Mouse (Mus musculus): ENCODE measurements at regions not wholly inside any gene's neighbourhood (a gene's known extent, or its start where the extent isn't known, plus 50 kb on each side); places are given as distances from the start of the nearest gene placed in this dataset.
A peak's percentile ranks its signal among the peaks of the same experiment; 100 is the strongest.

DNA sequence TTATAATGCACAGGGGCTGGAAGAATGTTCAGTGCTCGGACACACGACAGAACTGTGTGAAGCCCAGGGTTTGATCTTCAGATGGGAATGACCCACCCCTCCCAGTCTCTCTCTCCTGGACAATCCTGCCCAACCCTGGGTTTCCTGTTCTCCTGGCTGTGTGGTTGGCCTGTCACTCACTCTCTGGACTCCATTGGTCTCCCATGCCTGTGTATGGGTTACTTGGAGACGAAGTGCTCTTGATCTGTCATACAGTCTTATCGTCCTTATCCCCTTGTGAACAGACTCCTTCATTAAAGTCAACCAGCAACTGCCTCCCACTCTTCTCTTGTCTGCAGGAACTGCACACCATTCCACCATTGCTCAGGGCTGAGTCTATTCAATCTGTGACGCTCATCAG is 247.7 kb upstream of the Adgrl2 start:
- no peak overlapping the region for H3K4me2 ChIP-seq
- H3K27ac ChIP-seq, result no peak overlapping the region
- 76% methylated on average over 5 of the region's 5 CpGs for WGBS
- H3K27me3 ChIP-seq, result no peaks in the 10 kb centered on the region
- 0 out of 2 replicates have a peak, but pooled peaks cover 4% of the 10 kb centered on the region for H3K4me1 ChIP-seq
- H3K4me3 ChIP-seq (replicated peaks), result no peak overlapping the region
- no peaks in the 10 kb centered on the region for H3K36me3 ChIP-seq
- ATAC-seq (replicated peaks; ENCODE audit: low FRiP score), result 0 out of 2 replicates have a peak, but pooled peaks have one; percentile 22
- no peak overlapping the region for H3K9ac ChIP-seq
- H3K9me3 ChIP-seq (replicated peaks), result no peaks in the 10 kb centered on the region

DNA sequence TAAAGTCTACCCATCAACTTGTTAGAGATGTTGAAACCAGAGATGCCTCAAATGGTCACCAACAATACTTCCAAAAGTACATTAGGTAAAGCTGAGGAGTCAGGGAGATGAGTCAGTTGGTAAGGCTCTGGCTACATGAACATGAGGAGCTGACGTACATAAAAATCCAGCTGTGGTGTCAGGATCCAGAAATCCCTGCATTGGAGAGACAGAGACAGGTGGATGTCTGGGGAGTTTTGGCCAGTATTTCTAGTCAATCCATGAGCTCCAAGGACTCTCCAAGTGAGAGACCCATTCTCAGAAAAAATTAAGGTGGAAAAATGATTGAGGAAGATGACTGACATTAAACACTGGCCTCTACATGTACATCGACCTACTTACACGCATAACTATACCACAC is 244.8 kb upstream of the Adgrl2 start:
- Histone ChIP-seq H3K36me3 (no peaks in the 10 kb centered on the region), H3K4me3 (replicated peaks) (no peak overlapping the region)
- WGBS, result 95% methylated on average over 3 of the region's 3 CpGs

GRCm38 (mm10) chr3:149233691-149234131 is 243.4 kb upstream of the Adgrl2 start:
- H3K27ac ChIP-seq, result peak overlapping the region; percentile 16; the same call in 1 of the 2 replicates
- H3K9ac ChIP-seq, result no peak overlapping the region
- H3K4me3 ChIP-seq (replicated peaks), result no peak overlapping the region
- ATAC-seq (replicated peaks; ENCODE audit: low FRiP score), result 0 out of 2 replicates have a peak, but pooled peaks have one; percentile 55
- no peaks in the 10 kb centered on the region for H3K27me3 ChIP-seq
- no peaks in the 10 kb centered on the region for H3K36me3 ChIP-seq
- 53% methylated on average over 8 of the region's 8 CpGs for WGBS
- no peak overlapping the region for H3K4me2 ChIP-seq
- H3K4me1 ChIP-seq, result 0 out of 2 replicates have a peak, but pooled peaks cover 7% of the 10 kb centered on the region
- no peaks in the 10 kb centered on the region for H3K9me3 ChIP-seq (replicated peaks)

More for the DNA sequence above, 244.8 kb upstream of the Adgrl2 start:
- H3K27ac ChIP-seq, result no peak overlapping the region
- H3K4me1 ChIP-seq, result 0 out of 2 replicates have a peak, but pooled peaks cover 7% of the 10 kb centered on the region
- no peak overlapping the region for H3K9ac ChIP-seq
- ATAC-seq (replicated peaks; ENCODE audit: low FRiP score), result no peak
- H3K4me2 ChIP-seq, result no peak overlapping the region
- H3K9me3 ChIP-seq (replicated peaks), result no peaks in the 10 kb centered on the region
- H3K27me3 ChIP-seq, result no peaks in the 10 kb centered on the region

- H3K4me3 ChIP-seq (replicated peaks), result no peak overlapping the region
- WGBS, result 48% methylated on average over 7 of the region's 7 CpGs
These were observed 242.9 kb upstream of the Adgrl2 start for GRCm38 (mm10) chr3:149233191-149233641.

GRCm38 (mm10) chr3:149231346-149231745 is 241.0 kb upstream of the Adgrl2 start:
- H3K36me3 ChIP-seq, result no peaks in the 10 kb centered on the region
- no peak overlapping the region for H3K4me3 ChIP-seq (replicated peaks)
- 89% methylated on average over 3 of the region's 3 CpGs for WGBS
- no peak overlapping the region for H3K9ac ChIP-seq
- H3K27ac ChIP-seq, result no peak overlapping the region
- H3K9me3 ChIP-seq (replicated peaks), result no peaks in the 10 kb centered on the region
- 0 out of 2 replicates have a peak, but pooled peaks cover 7% of the 10 kb centered on the region for H3K4me1 ChIP-seq
- H3K4me2 ChIP-seq, result no peak overlapping the region
- no peaks in the 10 kb centered on the region for H3K27me3 ChIP-seq
- no peak for ATAC-seq (replicated peaks; ENCODE audit: low FRiP score)

More at GRCm38 (mm10) chr3:149233191-149233641, 242.9 kb upstream of the Adgrl2 start:
- ATAC-seq (replicated peaks; ENCODE audit: low FRiP score), result no peak; the same call in 1 of the 2 replicates
- Histone ChIP-seq H3K9ac (no peak overlapping the region), H3K4me1 (0 out of 2 replicates have a peak, but pooled peaks cover 7% of the 10 kb centered on the region), H3K4me2 (no peak overlapping the region), H3K36me3 (no peaks in the 10 kb centered on the region), H3K27me3 (no peaks in the 10 kb centered on the region), H3K27ac (peak overlapping the region; percentile 16; the same call in 1 of the 2 replicates), H3K9me3 (replicated peaks) (no peaks in the 10 kb centered on the region)

GRCm38 (mm10) chr3:149227556-149227955 is 237.2 kb upstream of the Adgrl2 start:
- Histone ChIP-seq H3K4me1 (no peaks in the 10 kb centered on the region), H3K36me3 (no peaks in the 10 kb centered on the region), H3K27me3 (no peaks in the 10 kb centered on the region), H3K27ac (no peak overlapping the region), H3K4me3 (replicated peaks) (no peak overlapping the region), H3K9ac (no peak overlapping the region), H3K9me3 (replicated peaks) (no peaks in the 10 kb centered on the region), H3K4me2 (no peak overlapping the region)
- WGBS, result 87% methylated on average over 5 of the region's 5 CpGs
- ATAC-seq (replicated peaks; ENCODE audit: low FRiP score), result no peak

GRCm38 (mm10) chr3:149226723-149227122 is 236.4 kb upstream of the Adgrl2 start:
- 72% methylated on average over 4 of the region's 4 CpGs for WGBS
- no peak overlapping the region for H3K27ac ChIP-seq
- no peaks in the 10 kb centered on the region for H3K27me3 ChIP-seq
- no peaks in the 10 kb centered on the region for H3K36me3 ChIP-seq
- ATAC-seq (replicated peaks; ENCODE audit: low FRiP score), result no peak
- H3K9ac ChIP-seq, result no peak overlapping the region
- no peak overlapping the region for H3K4me3 ChIP-seq (replicated peaks)
- no peaks in the 10 kb centered on the region for H3K4me1 ChIP-seq
- H3K9me3 ChIP-seq (replicated peaks), result no peaks in the 10 kb centered on the region
- no peak overlapping the region for H3K4me2 ChIP-seq

DNA sequence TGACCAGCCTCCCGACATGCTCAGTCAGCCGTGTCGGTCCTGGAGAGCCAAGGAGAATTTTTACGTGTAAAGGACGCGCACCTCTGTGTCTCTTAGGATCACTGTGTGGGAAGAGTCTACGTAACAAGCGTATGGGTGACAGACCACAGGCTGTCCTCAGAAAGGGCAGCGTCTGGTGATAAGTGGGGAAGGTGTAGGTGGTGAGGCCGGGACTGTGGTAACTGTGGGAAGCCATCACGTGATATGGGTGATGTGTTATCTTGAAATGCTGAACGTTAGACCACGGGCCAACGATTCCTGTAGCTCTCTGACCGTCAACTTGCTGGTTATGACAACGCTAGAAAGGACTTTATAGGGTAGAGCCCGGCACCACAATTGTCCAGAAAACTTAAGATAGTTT is 235.3 kb upstream of the Adgrl2 start:
- no peak for ATAC-seq (replicated peaks; ENCODE audit: low FRiP score)
- Histone ChIP-seq H3K9me3 (replicated peaks) (no peaks in the 10 kb centered on the region), H3K27ac (no peak overlapping the region), H3K4me2 (no peak overlapping the region), H3K36me3 (no peaks in the 10 kb centered on the region), H3K27me3 (no peaks in the 10 kb centered on the region), H3K9ac (no peak overlapping the region), H3K4me3 (replicated peaks) (no peak overlapping the region), H3K4me1 (peaks cover 2% of the 10 kb centered on the region)
- 73% methylated on average over 17 of the region's 17 CpGs for WGBS

- Histone ChIP-seq H3K4me2 (no peak overlapping the region), H3K4me3 (replicated peaks) (no peak overlapping the region), H3K27me3 (no peaks in the 10 kb centered on the region), H3K4me1 (peaks cover 16% of the 10 kb centered on the region), H3K9me3 (replicated peaks) (no peaks in the 10 kb centered on the region), H3K9ac (no peak overlapping the region), H3K27ac (no peak overlapping the region), H3K36me3 (no peaks in the 10 kb centered on the region)
- 85% methylated on average over 4 of the region's 4 CpGs for WGBS
- ATAC-seq (replicated peaks; ENCODE audit: low FRiP score), result no peak
These were observed 233.9 kb upstream of the Adgrl2 start for GRCm38 (mm10) chr3:149224271-149224670.

DNA sequence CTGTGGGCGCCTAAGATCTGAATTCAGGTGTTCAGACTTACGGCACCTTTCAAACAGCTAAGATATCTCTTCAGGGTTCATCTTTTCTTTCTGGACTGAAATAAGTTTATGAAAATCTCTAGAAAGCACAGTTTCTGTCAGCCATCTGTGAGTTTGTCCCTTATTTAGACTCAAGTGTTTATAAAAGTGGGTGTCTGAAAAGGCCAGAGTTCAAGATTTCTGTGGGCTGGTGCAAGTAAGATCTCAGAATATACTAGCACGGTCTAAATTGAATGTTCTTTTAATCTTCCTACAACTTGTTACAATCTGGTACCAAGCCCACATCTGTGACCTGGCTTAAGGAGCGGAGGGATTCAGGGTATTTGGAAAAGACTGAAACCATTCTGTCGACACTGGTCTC is 233.4 kb upstream of the Adgrl2 start:
- H3K9me3 ChIP-seq (replicated peaks), result no peaks in the 10 kb centered on the region
- peaks cover 19% of the 10 kb centered on the region for H3K4me1 ChIP-seq
- 90% methylated on average over 5 of the region's 5 CpGs for WGBS
- no peak overlapping the region for H3K9ac ChIP-seq
- no peak for ATAC-seq (replicated peaks; ENCODE audit: low FRiP score)
- no peaks in the 10 kb centered on the region for H3K36me3 ChIP-seq
- H3K4me3 ChIP-seq (replicated peaks), result no peak overlapping the region
- H3K27me3 ChIP-seq, result no peaks in the 10 kb centered on the region
- H3K27ac ChIP-seq, result no peak overlapping the region
- no peak overlapping the region for H3K4me2 ChIP-seq

- H3K27me3 ChIP-seq, result no peaks in the 10 kb centered on the region
- H3K4me1 ChIP-seq, result peaks cover 19% of the 10 kb centered on the region
- H3K4me2 ChIP-seq, result no peak overlapping the region
- H3K27ac ChIP-seq, result no peak overlapping the region
- H3K4me3 ChIP-seq (replicated peaks), result no peak overlapping the region
- WGBS, result 75% methylated on average over 4 of the region's 4 CpGs
- no peaks in the 10 kb centered on the region for H3K36me3 ChIP-seq
- no peaks in the 10 kb centered on the region for H3K9me3 ChIP-seq (replicated peaks)
- no peak overlapping the region for H3K9ac ChIP-seq
- no peak for ATAC-seq (replicated peaks; ENCODE audit: low FRiP score)
These were observed 230.6 kb upstream of the Adgrl2 start for GRCm38 (mm10) chr3:149220958-149221357.

DNA sequence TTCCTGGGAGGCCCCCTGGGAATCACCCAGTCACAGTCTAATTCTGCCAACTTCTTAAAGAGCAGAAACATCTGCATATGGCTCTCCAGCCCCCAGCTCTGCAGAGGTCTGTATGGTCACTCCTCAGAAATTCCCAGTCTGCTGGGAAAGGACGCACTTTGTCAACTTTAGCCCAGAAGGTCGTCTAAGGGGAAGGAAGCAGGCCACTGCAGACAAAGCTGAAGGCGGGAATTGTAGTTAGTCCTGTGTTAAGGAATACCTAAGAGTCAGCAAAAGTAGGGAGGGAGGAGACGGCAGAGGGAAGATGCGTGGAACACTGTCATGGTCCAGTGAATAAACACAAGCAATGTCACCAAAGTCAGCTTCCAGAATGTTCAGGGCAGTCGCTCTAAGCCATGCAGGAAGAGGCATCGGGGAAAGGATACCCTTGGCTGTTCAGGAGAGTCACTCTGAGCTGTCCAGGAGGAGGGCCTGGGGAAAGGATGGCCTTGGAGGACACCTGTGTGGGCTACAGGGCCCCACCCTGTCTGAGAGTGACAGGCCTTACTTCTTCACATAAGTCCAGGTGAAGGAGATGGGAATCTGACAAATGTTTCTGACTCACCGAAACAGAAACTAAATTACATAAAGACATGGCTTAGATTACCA is 230.1 kb upstream of the Adgrl2 start:
- peak overlapping the region; percentile 48; the same call in 1 of the 2 replicates for H3K27ac ChIP-seq
- peak; percentile 83 for ATAC-seq (replicated peaks; ENCODE audit: low FRiP score)
- no peaks in the 10 kb centered on the region for H3K9me3 ChIP-seq (replicated peaks)

More for the DNA sequence above, 230.1 kb upstream of the Adgrl2 start:
- Histone ChIP-seq H3K27me3 (no peaks in the 10 kb centered on the region), H3K4me1 (peaks cover 22% of the 10 kb centered on the region), H3K4me2 (no peak overlapping the region), H3K9ac (no peak overlapping the region), H3K36me3 (no peaks in the 10 kb centered on the region), H3K4me3 (replicated peaks) (no peak overlapping the region)
- 38% methylated on average over 8 of the region's 8 CpGs for WGBS

Data from kidney, embryonic 15.5 days (tissue).